Mouse (Mus musculus) midbrain, embryonic 11.5 days (tissue): ENCODE data around the gene Btn1a1. TPM values are rescaled to one million over a fixed set of nuclear protein-coding genes. Genes with fewer than 3 reads are reported as not detected.

Experiments used
- ATAC-seq: fragments of 200-750 bp; cut with Nextera tagmentation; 2 replicates; pipeline ENCODE4 v1.8.0; 2017; ENCODE audit warnings: moderate TSS enrichment, moderate library complexity; ENCODE audit not compliant: low FRiP score
- DNase-seq: peaks from one replicate; pipeline ENCODE4 v3.0.0; 2015; ENCODE audit warnings: low spot score; ENCODE audit errors: missing footprints
- H3K27ac ChIP-seq: fragments of 300-500 bp; sonication (generic); 2 replicates; pipeline ENCODE4 v1.5.1; 2014; ENCODE audit warnings: low read depth, low read length
- H3K27me3 ChIP-seq: fragments of 300-500 bp; sonication (generic); 2 replicates; pipeline ENCODE4 v1.6.1; 2014; ENCODE audit warnings: mild to moderate bottlenecking, low read length, moderate library complexity, mixed read lengths; ENCODE audit not compliant: control insufficient read depth, insufficient read depth
- H3K36me3 ChIP-seq: fragments of 300-500 bp; sonication (generic); 2 replicates; pipeline ENCODE4 v1.6.1; 2014; ENCODE audit warnings: mild to moderate bottlenecking, low read length, moderate library complexity, mixed read lengths; ENCODE audit not compliant: control insufficient read depth, insufficient read depth
- H3K4me1 ChIP-seq: fragments of 300-500 bp; sonication (generic); 2 replicates; pipeline ENCODE4 v1.6.1; 2014; ENCODE audit warnings: low read length; ENCODE audit not compliant: control insufficient read depth, insufficient read depth
- H3K4me2 ChIP-seq: fragments of 300-500 bp; sonication (generic); 2 replicates; pipeline ENCODE4 v1.6.1; 2014; ENCODE audit warnings: mild to moderate bottlenecking, moderate library complexity
- H3K4me3 ChIP-seq: fragments of 300-500 bp; sonication (generic); 2 replicates; pipeline ENCODE4 v1.5.1; 2014; ENCODE audit warnings: low read depth, low read length
- H3K9ac ChIP-seq: fragments of 300-500 bp; sonication (generic); 2 replicates; pipeline ENCODE4 v1.6.1; 2014; ENCODE audit warnings: low read length
- H3K9me3 ChIP-seq: fragments of 300-500 bp; sonication (generic); 2 replicates; pipeline ENCODE4 v1.6.1; 2016; ENCODE audit warnings: low read length; ENCODE audit not compliant: control insufficient read depth
- WGBS: fragments of 180-500 bp; shearing (Covaris S2); extraction: QIAGEN DNeasy Blood & Tissue Kit; methylation state at CpG from one replicate; pipeline ENCODE4 v1.1.7; 2014; 5-methylcytosine and 5-hydroxymethylcytosine counted together
- polyA plus RNA-seq: library from polyadenylated mRNA; unstranded; fragments of >200 nt; fragmentation: Nextera tagmentation; extraction: Ambion mirVana; gene quantifications from 2 replicates; pipeline ENCODE4 v1.2.1, GENCODE M21; 2014

The Btn1a1 gene
- polyA plus RNA-seq, 1 experiment from 2014 or later: not detected

DNA sequence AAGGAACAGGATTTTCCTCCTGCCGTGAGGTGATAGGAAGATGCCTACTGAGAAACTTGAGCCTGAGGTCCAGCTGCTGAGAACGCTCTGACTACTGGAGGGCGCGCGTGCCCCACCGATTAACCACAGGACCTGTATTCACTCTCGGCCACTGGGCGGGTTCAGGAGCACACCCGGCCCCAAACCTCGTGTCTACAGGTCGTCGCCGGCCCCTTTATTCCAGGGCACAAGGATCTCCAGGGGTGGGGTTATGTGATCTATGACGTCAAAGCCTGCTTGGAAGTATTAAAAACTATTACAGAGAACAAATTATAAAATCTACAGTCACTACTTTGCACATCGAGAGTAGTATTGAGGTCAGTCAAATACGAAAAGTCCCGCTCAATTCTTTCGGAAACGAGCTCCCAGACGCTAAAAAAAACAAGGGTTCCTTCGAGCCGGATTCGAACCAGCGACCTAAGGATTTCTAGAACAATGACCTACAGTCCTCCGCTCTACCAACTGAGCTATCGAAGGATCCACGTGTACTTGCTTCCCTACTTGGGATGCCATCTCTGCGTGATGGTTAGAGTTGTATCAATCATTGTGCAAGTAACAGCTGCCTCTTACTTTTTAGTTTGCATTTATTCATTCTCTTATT lies 33.0 kb downstream of the Btn1a1 start:
- H3K9ac ChIP-seq: peak overlapping the region; percentile 56; the same call in 1 of the 2 replicates

GRCm38 (mm10) chr13:23431351-23431771 lies 34.3 kb downstream of the Btn1a1 start:
- ATAC-seq (peak; percentile 71), DNase-seq (peak; percentile 98)
- Histone ChIP-seq H3K4me1 (peaks cover 3% of the 10 kb centered on the region), H3K4me2 (peak overlapping the region; percentile 59), H3K36me3 (no peaks in the 10 kb centered on the region), H3K27ac (peak overlapping the region; percentile 88), H3K4me3 (peak overlapping the region; percentile 54), H3K27me3 (no peaks in the 10 kb centered on the region), H3K9me3 (no peaks in the 10 kb centered on the region), H3K9ac (peak overlapping the region; percentile 78)
- WGBS: under 1% methylated on average over 15 of the region's 15 CpGs

More for the DNA sequence above, 33.0 kb downstream of the Btn1a1 start:
- Histone ChIP-seq H3K4me3 (peak overlapping the region; percentile 54), H3K4me2 (peak overlapping the region; percentile 59), H3K36me3 (no peaks in the 10 kb centered on the region), H3K9me3 (no peaks in the 10 kb centered on the region), H3K27me3 (no peaks in the 10 kb centered on the region), H3K27ac (peak overlapping the region; percentile 16; the same call in 1 of the 2 replicates), H3K4me1 (peaks cover 3% of the 10 kb centered on the region)
- DNase-seq: peak; percentile 100
- under 1% methylated on average over 28 of the region's 28 CpGs for WGBS
- peak; percentile 94 for ATAC-seq

GRCm38 (mm10) chr13:23430734-23431133 lies 35.0 kb downstream of the Btn1a1 start:
- H3K4me2 ChIP-seq: peak overlapping the region; percentile 59
- H3K9ac ChIP-seq: peak overlapping the region; percentile 78
- peaks cover 5% of the 10 kb centered on the region for H3K4me1 ChIP-seq
- peak overlapping the region; percentile 54 for H3K4me3 ChIP-seq
- WGBS: 0% methylated on average over 17 of the region's 17 CpGs
- peak; percentile 60 for ATAC-seq
- H3K9me3 ChIP-seq: no peaks in the 10 kb centered on the region
- no peaks in the 10 kb centered on the region for H3K27me3 ChIP-seq
- no peaks in the 10 kb centered on the region for H3K36me3 ChIP-seq
- H3K27ac ChIP-seq: peak overlapping the region; percentile 82
- peak; percentile 97 for DNase-seq

DNA sequence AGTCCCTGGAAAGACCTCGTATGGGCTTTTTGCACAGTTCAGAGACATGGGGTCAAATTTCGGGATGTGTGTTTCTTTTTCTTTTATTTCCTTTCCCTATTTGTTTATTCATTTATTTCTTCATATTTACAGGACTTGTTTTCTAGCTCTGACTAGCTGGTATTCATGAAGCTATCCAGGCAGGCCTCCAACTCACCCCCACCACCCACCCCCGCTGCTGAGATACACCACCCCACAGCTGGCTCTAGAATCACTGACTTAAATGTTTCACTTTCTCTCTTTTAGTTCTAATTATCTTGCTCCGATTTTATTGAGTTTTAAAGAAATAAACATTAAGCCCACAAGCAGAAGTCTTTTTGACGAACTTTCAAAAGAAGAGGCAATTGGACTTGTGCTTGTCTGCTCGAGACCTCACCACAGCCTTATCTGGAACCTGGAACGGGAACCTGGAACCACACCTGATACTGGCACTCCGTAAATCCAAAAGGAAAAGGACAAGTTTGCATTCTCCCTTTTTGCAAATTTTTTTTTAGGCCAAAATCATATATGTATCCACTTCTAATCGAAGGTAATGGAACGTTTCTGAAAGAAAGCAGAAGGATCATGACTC lies 35.8 kb downstream of the Btn1a1 start:
- Histone ChIP-seq H3K27ac (peak overlapping the region; percentile 82; the same call in 1 of the 2 replicates), H3K4me2 (peak overlapping the region; percentile 59), H3K4me3 (peak overlapping the region; percentile 54), H3K9me3 (no peaks in the 10 kb centered on the region), H3K36me3 (no peaks in the 10 kb centered on the region), H3K4me1 (peaks cover 7% of the 10 kb centered on the region), H3K9ac (peak overlapping the region; percentile 78), H3K27me3 (no peaks in the 10 kb centered on the region)
- WGBS: 43% methylated on average over 10 of the region's 10 CpGs
- peak; percentile 87 for DNase-seq
- ATAC-seq: no peak

- Histone ChIP-seq H3K27me3 (no peaks in the 10 kb centered on the region), H3K27ac (no peak overlapping the region), H3K4me3 (no peak overlapping the region), H3K4me2 (no peak overlapping the region; the same call in 1 of the 2 replicates), H3K9me3 (no peaks in the 10 kb centered on the region), H3K9ac (no peak overlapping the region), H3K36me3 (no peaks in the 10 kb centered on the region), H3K4me1 (peaks cover 8% of the 10 kb centered on the region)
- WGBS: 54% methylated on average over 16 of the region's 16 CpGs
- DNase-seq (peak; percentile 73), ATAC-seq (no peak)
These were observed 37.3 kb downstream of the Btn1a1 start for GRCm38 (mm10) chr13:23428166-23428993.

GRCm38 (mm10) chr13:23427401-23427910 lies 38.2 kb downstream of the Btn1a1 start:
- Histone ChIP-seq H3K27me3 (no peaks in the 10 kb centered on the region), H3K9me3 (no peaks in the 10 kb centered on the region), H3K4me2 (no peak overlapping the region), H3K27ac (no peak overlapping the region), H3K9ac (no peak overlapping the region), H3K4me1 (peaks cover 11% of the 10 kb centered on the region), H3K4me3 (no peak overlapping the region), H3K36me3 (no peaks in the 10 kb centered on the region)
- 69% methylated on average over 10 of the region's 10 CpGs for WGBS
- no peak for ATAC-seq
- no peak for DNase-seq

DNA sequence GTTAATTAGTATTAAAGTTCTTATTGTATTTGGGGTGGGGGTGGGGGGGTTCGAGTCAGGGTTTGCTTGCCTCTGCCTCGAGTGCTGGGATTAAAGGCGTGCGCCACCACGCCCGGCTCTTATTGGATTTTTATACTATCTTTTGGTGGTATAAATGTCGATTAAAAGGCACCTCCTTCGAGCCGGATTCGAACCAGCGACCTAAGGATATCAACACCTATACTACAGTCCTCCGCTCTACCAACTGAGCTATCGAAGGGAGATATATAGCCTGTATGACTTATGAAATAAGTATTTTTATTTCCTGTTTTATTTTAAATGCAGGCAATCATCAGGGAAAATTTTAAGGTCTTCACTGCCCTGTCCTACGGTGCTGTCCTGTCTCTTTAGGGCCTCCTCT lies 38.8 kb downstream of the Btn1a1 start:
- DNase-seq (peak; percentile 90), ATAC-seq (no peak)
- H3K27ac ChIP-seq: no peak overlapping the region
- H3K27me3 ChIP-seq: no peaks in the 10 kb centered on the region
- no peak overlapping the region for H3K9ac ChIP-seq
- WGBS: 10% methylated on average over 14 of the region's 14 CpGs
- H3K36me3 ChIP-seq: no peaks in the 10 kb centered on the region
- no peak overlapping the region for H3K4me2 ChIP-seq
- peaks cover 11% of the 10 kb centered on the region for H3K4me1 ChIP-seq
- no peak overlapping the region for H3K4me3 ChIP-seq
- H3K9me3 ChIP-seq: no peaks in the 10 kb centered on the region

DNA sequence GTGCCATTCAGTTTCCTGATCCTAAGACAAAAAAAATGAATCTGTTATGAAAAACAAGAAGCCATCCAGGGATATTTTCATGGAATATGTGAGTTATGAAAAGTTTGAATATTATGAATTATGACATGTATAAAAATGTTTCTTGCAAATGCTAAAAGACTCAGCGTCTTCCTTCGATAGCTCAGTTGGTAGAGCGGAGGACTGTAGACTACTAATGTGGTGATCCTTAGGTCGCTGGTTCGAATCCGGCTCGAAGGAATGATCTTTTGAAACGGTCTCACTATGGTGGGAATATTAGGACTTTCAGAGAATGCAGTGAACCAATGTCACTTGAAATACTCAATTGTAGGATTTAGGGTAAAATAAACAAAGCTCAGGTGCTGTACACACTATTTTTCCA lies 39.4 kb downstream of the Btn1a1 start:
- Histone ChIP-seq H3K36me3 (no peaks in the 10 kb centered on the region), H3K4me1 (peaks cover 11% of the 10 kb centered on the region), H3K27ac (no peak overlapping the region), H3K27me3 (no peaks in the 10 kb centered on the region), H3K4me2 (no peak overlapping the region), H3K4me3 (no peak overlapping the region), H3K9ac (no peak overlapping the region), H3K9me3 (no peaks in the 10 kb centered on the region)
- WGBS: 4% methylated on average over 8 of the region's 8 CpGs
- DNase-seq (peak; percentile 90), ATAC-seq (no peak)
